Mouse (Mus musculus): ENCODE measurements around the gene Gm21969. TPM values are rescaled to one million over a fixed set of nuclear protein-coding genes. Genes with fewer than 3 reads are reported as not detected.
A peak's percentile ranks its signal among the peaks of the same experiment; 100 is the strongest.

Gene Gm21969
- polyA plus RNA-seq (2016; fragmentation: Nextera tagmentation; extraction: Ambion mirVana), result not detected in 2 replicates

DNA sequence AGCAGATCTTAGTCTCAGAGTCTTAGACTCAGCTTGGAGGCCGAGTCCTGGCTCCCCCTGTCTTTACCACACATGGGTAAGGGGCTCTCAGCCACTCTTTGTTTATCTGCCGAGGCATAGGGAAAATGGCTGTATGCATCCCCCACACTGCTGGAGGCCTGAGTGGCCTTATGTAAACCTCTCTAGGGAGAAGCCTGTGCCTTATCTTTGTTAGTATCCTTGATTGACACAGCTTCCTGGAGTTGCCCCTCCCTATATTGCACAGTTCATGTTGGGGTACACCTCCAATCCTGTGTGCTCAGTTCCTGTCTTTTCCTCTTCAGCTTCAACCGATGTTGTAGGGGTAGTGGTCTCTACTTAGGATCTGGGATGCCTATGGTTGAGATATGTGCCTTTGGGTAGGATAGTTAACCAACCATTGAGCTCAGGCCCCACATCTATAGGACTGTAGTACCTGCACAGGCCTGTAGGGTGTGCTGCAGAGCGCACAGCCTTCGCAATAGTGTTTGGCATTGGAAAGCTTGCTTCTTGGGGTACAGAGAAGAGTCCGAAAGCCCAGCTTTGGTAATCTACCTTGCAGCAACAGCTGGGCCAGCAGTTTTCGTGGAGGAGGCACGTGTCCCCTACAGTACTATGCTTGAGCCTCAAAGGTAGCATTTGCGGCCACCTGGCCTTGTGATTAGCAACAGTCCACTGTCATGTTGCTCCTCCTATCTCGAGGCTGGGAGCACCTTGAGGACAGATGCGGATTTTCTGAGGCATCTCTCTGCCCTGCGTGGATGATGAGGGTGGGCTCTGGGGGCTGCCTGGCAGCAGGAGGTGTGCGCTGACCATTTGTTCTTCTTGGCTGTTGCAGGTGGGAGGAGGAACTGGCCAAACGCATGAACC, at the start of gene Gm21969:
TSS of gene Gm21969 (plus strand) at position 830 of the 888 bp plus-strand sequence.
- peak; percentile 70 for DNase-seq (ENCODE audit: low spot score)
- peaks cover 31% of the 10 kb centered on the region for H3K36me3 ChIP-seq
- peak within 1 kb of the TSS; percentile 77 for H3K27ac ChIP-seq
- H3K9me3 ChIP-seq, result no peaks in the 10 kb centered on the region
- no peak within 1 kb of the TSS for H3K4me3 ChIP-seq
- no peaks in the 10 kb centered on the region; the same call in 1 of the 2 replicates for H3K27me3 ChIP-seq (ENCODE audit: insufficient read depth, poor library complexity, severe bottlenecking)
- 51% methylated on average over 14 of the region's 14 CpGs for WGBS
- H3K4me1 ChIP-seq (replicated peaks), result peaks cover 57% of the 10 kb centered on the region

DNA sequence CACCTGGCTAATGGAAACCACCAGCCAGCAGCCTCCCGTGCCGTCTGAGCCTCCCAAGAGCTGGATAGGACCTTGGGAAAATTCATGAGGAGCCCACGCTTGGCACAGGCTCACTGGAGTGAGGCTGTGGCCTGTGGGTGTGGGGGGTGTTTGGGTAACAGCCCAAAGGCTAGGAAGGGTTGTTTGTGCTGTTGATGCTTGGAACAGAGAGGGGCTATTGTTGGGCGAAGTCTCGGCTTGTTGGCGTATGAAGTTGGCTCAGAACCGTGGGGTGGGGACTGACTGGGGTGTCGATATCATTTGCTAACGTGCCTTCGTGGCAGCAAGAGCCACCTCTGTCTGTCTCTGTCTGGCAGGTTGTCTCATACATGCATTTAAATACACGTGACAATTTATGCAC, 47.8 kb upstream of the Gm21969 start:
- no peak overlapping the region for H3K27ac ChIP-seq
- DNase-seq (ENCODE audit: low spot score), result no peak
- no peaks in the 10 kb centered on the region for H3K36me3 ChIP-seq
- no peak overlapping the region for H3K4me3 ChIP-seq
- peaks cover 4% of the 10 kb centered on the region; the same call in 1 of the 2 replicates for H3K9me3 ChIP-seq
- no peaks in the 10 kb centered on the region for H3K4me1 ChIP-seq (replicated peaks)
- H3K27me3 ChIP-seq (ENCODE audit: insufficient read depth, poor library complexity, severe bottlenecking), result no peaks in the 10 kb centered on the region
- 86% methylated on average over 11 of the region's 11 CpGs for WGBS

- Histone ChIP-seq H3K4me1 (replicated peaks) (no peaks in the 10 kb centered on the region), H3K27ac (no peak overlapping the region), H3K27me3 (ENCODE audit: insufficient read depth, poor library complexity, severe bottlenecking) (no peaks in the 10 kb centered on the region), H3K36me3 (no peaks in the 10 kb centered on the region), H3K9me3 (peaks cover 4% of the 10 kb centered on the region; the same call in 1 of the 2 replicates), H3K4me3 (no peak overlapping the region)
- WGBS, result 79% methylated on average over 19 of the region's 19 CpGs
- DNase-seq (ENCODE audit: low spot score), result peak; percentile 22
Measured at GRCm38 (mm10) chr4:139555951-139556350, 47.0 kb upstream of the Gm21969 start.

DNA sequence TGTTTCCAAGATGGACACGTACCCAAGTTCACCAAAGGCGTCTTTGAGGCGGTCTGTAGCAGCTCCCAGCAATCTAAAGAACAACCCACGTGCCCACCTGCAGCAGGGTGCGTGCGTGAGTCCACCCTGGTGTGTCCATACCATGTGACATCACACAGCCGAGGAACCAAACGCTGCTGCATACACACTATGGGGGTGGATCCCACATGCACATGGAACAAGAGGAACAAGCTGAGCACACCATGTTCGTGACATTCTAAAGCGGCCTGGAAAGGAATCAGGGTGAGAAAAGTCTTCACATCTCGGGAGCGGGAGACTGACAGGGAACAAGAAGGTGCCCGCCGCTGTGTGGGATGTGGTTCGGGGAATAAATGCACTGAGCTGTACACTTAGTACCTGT, 34.6 kb upstream of the Gm21969 start:
- DNase-seq (ENCODE audit: low spot score), result no peak
- WGBS, result 87% methylated on average over 15 of the region's 15 CpGs
- no peak overlapping the region for H3K27ac ChIP-seq

GRCm38 (mm10) chr4:139570756-139571155, 32.2 kb upstream of the Gm21969 start:
- no peak overlapping the region for H3K27ac ChIP-seq
- no peak for DNase-seq (ENCODE audit: low spot score)
- H3K27me3 ChIP-seq (ENCODE audit: insufficient read depth, poor library complexity, severe bottlenecking), result peaks cover 31% of the 10 kb centered on the region
- peaks cover 29% of the 10 kb centered on the region for H3K4me1 ChIP-seq (replicated peaks)
- no peaks in the 10 kb centered on the region for H3K36me3 ChIP-seq
- no peaks in the 10 kb centered on the region for H3K9me3 ChIP-seq
- H3K4me3 ChIP-seq, result no peak overlapping the region
- WGBS, result 83% methylated on average over 10 of the region's 10 CpGs

More for the DNA sequence above, 34.6 kb upstream of the Gm21969 start:
- Histone ChIP-seq H3K4me1 (replicated peaks) (0 out of 2 replicates have a peak, but pooled peaks cover 7% of the 10 kb centered on the region), H3K36me3 (no peaks in the 10 kb centered on the region), H3K9me3 (no peaks in the 10 kb centered on the region), H3K27me3 (ENCODE audit: insufficient read depth, poor library complexity, severe bottlenecking) (peaks cover 21% of the 10 kb centered on the region), H3K4me3 (no peak overlapping the region)

DNA sequence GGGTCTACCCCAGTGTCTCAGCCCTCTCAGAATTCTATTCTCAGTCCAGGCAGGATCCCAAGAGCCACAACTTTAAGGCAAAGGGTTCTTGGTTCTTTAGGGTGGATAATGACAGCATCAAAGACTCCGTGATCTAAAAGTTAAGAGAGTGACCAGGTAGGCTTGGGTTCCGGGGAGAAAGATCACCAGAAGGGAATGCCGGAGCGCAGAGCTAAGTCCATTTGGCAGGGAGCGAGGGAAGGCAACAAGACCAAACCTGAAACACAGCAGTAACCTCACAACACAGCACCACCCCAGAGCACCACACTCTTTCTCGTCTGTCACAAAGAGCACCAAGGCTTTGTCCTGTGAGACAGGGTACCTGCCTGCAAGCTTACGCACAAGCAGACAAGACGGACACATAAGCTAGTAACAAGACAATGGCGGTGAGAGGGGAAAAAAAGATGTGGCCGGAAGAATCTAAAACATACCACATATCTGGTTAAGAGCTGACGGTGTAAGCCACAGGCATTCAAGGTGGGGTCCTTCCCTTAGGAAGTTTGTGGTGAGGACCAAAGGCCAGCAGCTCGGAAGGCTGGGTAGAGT, 30.0 kb upstream of the Gm21969 start:
- DNase-seq (ENCODE audit: low spot score), result no peak
- 87% methylated on average over 12 of the region's 12 CpGs for WGBS
- Histone ChIP-seq H3K36me3 (no peaks in the 10 kb centered on the region), H3K9me3 (no peaks in the 10 kb centered on the region), H3K4me3 (no peak overlapping the region), H3K27ac (no peak overlapping the region), H3K4me1 (replicated peaks) (peaks cover 44% of the 10 kb centered on the region), H3K27me3 (ENCODE audit: insufficient read depth, poor library complexity, severe bottlenecking) (peaks cover 40% of the 10 kb centered on the region)

- Histone ChIP-seq H3K36me3 (no peaks in the 10 kb centered on the region), H3K9me3 (no peaks in the 10 kb centered on the region), H3K4me3 (peak overlapping the region; percentile 91), H3K27me3 (ENCODE audit: insufficient read depth, poor library complexity, severe bottlenecking) (peaks cover 43% of the 10 kb centered on the region), H3K4me1 (replicated peaks) (peaks cover 55% of the 10 kb centered on the region), H3K27ac (peak overlapping the region; percentile 91)
- DNase-seq (ENCODE audit: low spot score), result peak; percentile 100
- WGBS, result under 1% methylated on average over 51 of the region's 52 CpGs
Measured at GRCm38 (mm10) chr4:139574156-139574798, 28.7 kb upstream of the Gm21969 start.

DNA sequence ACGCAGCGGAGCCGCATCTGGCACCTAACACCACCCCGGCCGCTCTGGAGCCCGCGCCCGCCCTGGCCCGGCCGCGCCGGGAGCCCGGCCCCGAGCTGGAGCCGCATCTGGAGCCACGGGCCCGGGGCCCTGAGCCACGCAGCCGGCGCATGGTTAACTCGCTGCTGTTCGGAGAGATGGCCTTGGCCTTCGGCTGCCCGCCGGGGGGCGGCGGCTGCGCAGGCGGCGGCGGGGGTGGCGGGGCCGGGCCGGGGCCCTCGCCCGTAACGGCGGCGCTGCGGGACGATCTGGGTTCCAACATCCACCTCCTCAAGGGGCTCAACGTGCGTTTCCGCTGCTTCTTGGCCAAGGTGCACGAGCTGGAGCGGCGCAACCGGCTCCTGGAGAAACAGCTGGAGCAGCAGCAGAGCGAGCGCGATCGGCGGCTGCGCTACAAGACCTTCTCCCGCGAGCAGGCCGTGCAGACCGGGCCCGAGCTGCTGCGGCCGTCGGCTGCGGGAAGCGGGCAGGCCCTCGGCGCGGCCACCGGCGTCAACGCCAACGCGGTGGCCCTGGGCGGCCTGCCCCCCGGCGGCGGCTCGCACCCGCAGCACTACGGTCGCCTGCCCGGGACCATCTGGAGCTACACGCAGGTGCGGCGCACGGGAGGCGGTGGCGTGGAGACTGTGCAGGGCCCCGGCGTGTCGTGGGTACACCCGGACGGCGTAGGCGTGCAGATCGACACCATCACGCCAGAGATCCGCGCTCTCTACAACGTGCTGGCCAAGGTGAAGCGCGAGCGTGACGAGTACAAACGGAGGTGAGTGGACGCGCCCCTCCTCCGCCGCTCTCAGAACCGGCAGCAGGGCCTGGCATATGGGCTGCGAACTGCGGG, 27.9 kb upstream of the Gm21969 start:
- peak; percentile 56 for DNase-seq (ENCODE audit: low spot score)

GRCm38 (mm10) chr4:139575673-139576003, 27.3 kb upstream of the Gm21969 start:
- H3K36me3 ChIP-seq, result no peaks in the 10 kb centered on the region
- H3K9me3 ChIP-seq, result no peaks in the 10 kb centered on the region
- H3K27me3 ChIP-seq (ENCODE audit: insufficient read depth, poor library complexity, severe bottlenecking), result peaks cover 43% of the 10 kb centered on the region
- H3K4me1 ChIP-seq (replicated peaks), result peaks cover 69% of the 10 kb centered on the region
- H3K27ac ChIP-seq, result peak overlapping the region; percentile 91
- WGBS, result 12% methylated on average over 14 of the region's 14 CpGs
- DNase-seq (ENCODE audit: low spot score), result peak; percentile 41
- H3K4me3 ChIP-seq, result peak overlapping the region; percentile 91

More for the DNA sequence above, 27.9 kb upstream of the Gm21969 start:
- peak overlapping the region; percentile 91 for H3K27ac ChIP-seq
- WGBS, result under 1% methylated on average over 111 of the region's 111 CpGs
- peak overlapping the region; percentile 91 for H3K4me3 ChIP-seq
- peaks cover 63% of the 10 kb centered on the region for H3K4me1 ChIP-seq (replicated peaks)
- H3K9me3 ChIP-seq, result no peaks in the 10 kb centered on the region
- no peaks in the 10 kb centered on the region for H3K36me3 ChIP-seq
- peaks cover 43% of the 10 kb centered on the region for H3K27me3 ChIP-seq (ENCODE audit: insufficient read depth, poor library complexity, severe bottlenecking)

DNA sequence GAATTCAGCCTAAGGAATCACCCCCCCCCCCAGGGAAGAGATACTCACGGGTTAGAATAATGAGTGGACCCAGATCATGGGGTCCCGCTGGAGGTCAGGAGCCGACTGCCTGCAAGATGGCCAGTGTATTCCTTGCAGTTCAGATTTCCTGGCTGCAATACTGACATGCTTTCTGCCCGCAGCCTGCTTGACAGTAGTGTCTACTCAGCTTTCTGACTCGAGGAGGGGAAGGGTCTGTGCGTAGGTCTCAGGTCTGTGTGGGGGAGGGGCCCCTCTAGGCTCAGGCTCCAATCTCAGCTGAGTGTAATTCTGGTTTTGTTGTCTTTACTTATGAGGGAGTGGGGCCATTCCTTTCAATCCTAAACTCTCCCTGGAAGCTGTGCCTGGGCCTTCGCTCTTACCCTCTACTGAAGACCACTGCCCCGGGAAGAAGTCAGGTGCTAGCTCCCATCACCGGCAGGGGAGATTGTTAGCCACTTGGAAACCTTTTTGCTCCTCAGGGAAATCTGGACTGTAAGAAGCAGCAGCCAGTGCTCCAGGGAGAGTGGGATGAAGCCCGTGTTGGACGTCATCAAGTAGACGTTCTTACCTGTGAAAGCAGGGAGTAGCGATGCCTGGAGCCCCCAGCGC, 26.6 kb upstream of the Gm21969 start:
- 49% methylated on average over 14 of the region's 14 CpGs for WGBS
- DNase-seq (ENCODE audit: low spot score), result peak; percentile 20

DNA sequence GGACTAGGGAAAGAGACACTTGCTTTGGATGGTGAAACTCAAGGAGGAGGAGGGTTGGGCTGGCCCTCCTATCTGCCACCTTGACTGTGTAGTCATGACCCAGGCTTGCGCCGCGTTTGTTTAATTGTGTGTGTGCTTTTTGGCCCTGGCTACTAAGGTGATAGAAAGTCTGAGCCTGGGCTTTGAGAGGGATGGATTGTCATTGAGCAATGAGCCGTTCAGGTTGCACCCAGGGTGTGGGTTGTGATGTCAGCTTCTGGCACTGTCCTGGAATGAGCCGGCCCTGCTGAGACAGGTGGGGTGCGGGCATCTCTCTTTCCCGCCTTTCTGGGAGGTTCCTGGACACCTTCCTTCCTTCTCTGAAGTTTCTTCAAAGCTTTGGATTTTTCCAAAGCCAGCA, 26.0 kb upstream of the Gm21969 start:
- Histone ChIP-seq H3K9me3 (no peaks in the 10 kb centered on the region), H3K36me3 (no peaks in the 10 kb centered on the region), H3K27ac (no peak overlapping the region), H3K4me1 (replicated peaks) (peaks cover 83% of the 10 kb centered on the region), H3K27me3 (ENCODE audit: insufficient read depth, poor library complexity, severe bottlenecking) (peaks cover 37% of the 10 kb centered on the region), H3K4me3 (peak overlapping the region; percentile 91)
- 86% methylated on average over 7 of the region's 7 CpGs for WGBS
- no peak for DNase-seq (ENCODE audit: low spot score)

More for the DNA sequence above, 26.6 kb upstream of the Gm21969 start:
- Histone ChIP-seq H3K4me1 (replicated peaks) (peaks cover 76% of the 10 kb centered on the region), H3K9me3 (no peaks in the 10 kb centered on the region), H3K27ac (no peak overlapping the region), H3K4me3 (peak overlapping the region; percentile 91), H3K36me3 (no peaks in the 10 kb centered on the region), H3K27me3 (ENCODE audit: insufficient read depth, poor library complexity, severe bottlenecking) (peaks cover 43% of the 10 kb centered on the region)

- peak overlapping the region; percentile 9; the same call in 1 of the 2 replicates for H3K27ac ChIP-seq
- peaks cover 24% of the 10 kb centered on the region for H3K27me3 ChIP-seq (ENCODE audit: insufficient read depth, poor library complexity, severe bottlenecking)
- no peak for DNase-seq (ENCODE audit: low spot score)
- no peak overlapping the region for H3K4me3 ChIP-seq
- H3K9me3 ChIP-seq, result no peaks in the 10 kb centered on the region
- 94% methylated on average over 8 of the region's 8 CpGs for WGBS
- H3K4me1 ChIP-seq (replicated peaks), result peaks cover 97% of the 10 kb centered on the region
- no peaks in the 10 kb centered on the region for H3K36me3 ChIP-seq
Measured at GRCm38 (mm10) chr4:139578389-139578788, 24.6 kb upstream of the Gm21969 start.
